Mouse (Mus musculus) neural tube, embryonic 15.5 days (tissue): ENCODE results near the gene Lpcat1. TPM values are rescaled to one million over a fixed set of nuclear protein-coding genes. Genes with fewer than 3 reads are reported as not detected.

Experiments
- ATAC-seq: fragments of 200-750 bp; cut with Nextera tagmentation; 2 replicates; pipeline ENCODE4 v1.8.0; 2017; ENCODE audit warnings: mild to moderate bottlenecking, moderate TSS enrichment, moderate library complexity; ENCODE audit not compliant: low FRiP score
- H3K27ac ChIP-seq: fragments of 300-500 bp; sonication (generic); replicated peaks from 2 replicates; pipeline ENCODE4 v1.5.1; 2015; ENCODE audit warnings: mild to moderate bottlenecking, inconsistent platforms
- H3K27me3 ChIP-seq: fragments of 300-500 bp; sonication (generic); replicated peaks from 2 replicates; pipeline ENCODE4 v1.6.1; 2015; ENCODE audit warnings: inconsistent platforms
- H3K36me3 ChIP-seq: fragments of 300-500 bp; sonication (generic); 2 replicates; pipeline ENCODE4 v1.6.1; 2015; ENCODE audit warnings: inconsistent platforms
- H3K4me1 ChIP-seq: fragments of 300-500 bp; sonication (generic); 2 replicates; pipeline ENCODE4 v1.6.1; 2015; ENCODE audit warnings: inconsistent platforms
- H3K4me2 ChIP-seq: fragments of 300-500 bp; sonication (generic); 2 replicates; pipeline ENCODE4 v1.6.1; 2015; ENCODE audit warnings: inconsistent platforms, mild to moderate bottlenecking, moderate library complexity
- H3K4me3 ChIP-seq: fragments of 300-500 bp; sonication (generic); replicated peaks from 2 replicates; pipeline ENCODE4 v1.5.1; 2015; ENCODE audit warnings: mild to moderate bottlenecking, inconsistent platforms
- H3K9ac ChIP-seq: fragments of 300-500 bp; sonication (generic); replicated peaks from 2 replicates; pipeline ENCODE4 v1.6.1; 2015; ENCODE audit warnings: mild to moderate bottlenecking, inconsistent platforms
- H3K9me3 ChIP-seq: fragments of 300-500 bp; sonication (generic); replicated peaks from 2 replicates; pipeline ENCODE4 v1.6.1; 2016; ENCODE audit warnings: inconsistent platforms
- WGBS: fragments of 180-500 bp; shearing (Covaris S2); methylation state at CpG from one replicate; pipeline ENCODE4 v1.1.7; 2015; ENCODE audit warnings: mixed read lengths; 5-methylcytosine and 5-hydroxymethylcytosine counted together
- polyA plus RNA-seq: library from polyadenylated mRNA; unstranded; fragments of >200 nt; fragmentation: Nextera tagmentation; extraction: Ambion mirVana; gene quantifications from 2 replicates; pipeline ENCODE4 v1.2.1, GENCODE M21; 2015

Gene Lpcat1
- polyA plus RNA-seq, 1 experiment from 2014 or later = 62.6 TPM

- Histone ChIP-seq H3K27me3 (no peaks in the 10 kb centered on the region), H3K27ac (no peak overlapping the region), H3K4me1 (no peaks in the 10 kb centered on the region), H3K36me3 (no peaks in the 10 kb centered on the region), H3K4me2 (no peak overlapping the region), H3K9ac (no peak overlapping the region), H3K4me3 (no peak overlapping the region), H3K9me3 (no peaks in the 10 kb centered on the region)
- 86% methylated on average over 15 of the region's 15 CpGs for WGBS
- no peak for ATAC-seq
These were observed 33.1 kb upstream of the Lpcat1 start for GRCm38 (mm10) chr13:73433681-73434535.

GRCm38 (mm10) chr13:73434687-73435086, 32.3 kb upstream of the Lpcat1 start:
- Histone ChIP-seq H3K27ac (no peak overlapping the region), H3K36me3 (no peaks in the 10 kb centered on the region), H3K27me3 (no peaks in the 10 kb centered on the region), H3K9ac (no peak overlapping the region), H3K4me3 (no peak overlapping the region), H3K4me2 (no peak overlapping the region), H3K4me1 (no peaks in the 10 kb centered on the region), H3K9me3 (no peaks in the 10 kb centered on the region)
- WGBS = 83% methylated on average over 5 of the region's 5 CpGs
- ATAC-seq = no peak

GRCm38 (mm10) chr13:73435662-73436061, 31.3 kb upstream of the Lpcat1 start:
- Histone ChIP-seq H3K27ac (no peak overlapping the region), H3K36me3 (no peaks in the 10 kb centered on the region), H3K4me1 (no peaks in the 10 kb centered on the region), H3K4me3 (no peak overlapping the region), H3K9ac (no peak overlapping the region), H3K4me2 (no peak overlapping the region), H3K9me3 (no peaks in the 10 kb centered on the region), H3K27me3 (no peaks in the 10 kb centered on the region)
- 88% methylated on average over 7 of the region's 7 CpGs for WGBS
- no peak for ATAC-seq

- H3K36me3 ChIP-seq = no peaks in the 10 kb centered on the region
- 45% methylated on average over 9 of the region's 9 CpGs for WGBS
- no peak overlapping the region for H3K4me2 ChIP-seq
- H3K27ac ChIP-seq = no peak overlapping the region
- ATAC-seq = no peak
- no peak overlapping the region for H3K4me3 ChIP-seq
- no peaks in the 10 kb centered on the region for H3K27me3 ChIP-seq
- no peaks in the 10 kb centered on the region for H3K4me1 ChIP-seq
- no peak overlapping the region for H3K9ac ChIP-seq
- H3K9me3 ChIP-seq = no peaks in the 10 kb centered on the region
These were observed 27.9 kb upstream of the Lpcat1 start for GRCm38 (mm10) chr13:73439057-73439456.

GRCm38 (mm10) chr13:73441032-73441431, 26.0 kb upstream of the Lpcat1 start:
- 90% methylated on average over 4 of the region's 4 CpGs for WGBS
- Histone ChIP-seq H3K27me3 (no peaks in the 10 kb centered on the region), H3K4me1 (no peaks in the 10 kb centered on the region), H3K36me3 (no peaks in the 10 kb centered on the region), H3K4me2 (no peak overlapping the region), H3K9me3 (no peaks in the 10 kb centered on the region), H3K27ac (no peak overlapping the region), H3K4me3 (no peak overlapping the region), H3K9ac (no peak overlapping the region)
- ATAC-seq = no peak

DNA sequence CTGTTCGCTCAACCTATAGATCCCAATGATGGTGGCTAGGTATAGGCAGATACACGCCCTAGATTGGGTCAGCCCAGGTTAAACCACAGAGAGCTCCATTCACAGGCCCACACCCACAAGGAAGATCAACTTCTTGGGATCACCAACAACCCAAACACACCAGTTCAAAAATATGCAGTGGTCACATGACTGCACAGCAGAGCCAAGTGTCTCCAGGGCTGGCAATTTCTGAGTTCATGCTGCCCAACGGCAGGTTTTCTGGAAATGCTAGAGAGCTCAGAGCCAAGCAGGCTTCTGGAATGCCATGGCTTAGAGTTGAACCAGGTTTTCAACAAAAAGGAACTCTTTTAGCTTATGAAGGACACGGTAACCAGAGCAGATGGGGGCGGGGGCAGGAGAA, 25.3 kb upstream of the Lpcat1 start:
- no peaks in the 10 kb centered on the region for H3K9me3 ChIP-seq
- H3K27ac ChIP-seq = no peak overlapping the region
- H3K36me3 ChIP-seq = no peaks in the 10 kb centered on the region
- H3K27me3 ChIP-seq = no peaks in the 10 kb centered on the region
- no peak for ATAC-seq
- no peak overlapping the region for H3K4me2 ChIP-seq
- H3K4me1 ChIP-seq = no peaks in the 10 kb centered on the region
- H3K4me3 ChIP-seq = no peak overlapping the region
- WGBS = 92% methylated on average over 5 of the region's 5 CpGs
- H3K9ac ChIP-seq = no peak overlapping the region

GRCm38 (mm10) chr13:73442431-73442830, 24.6 kb upstream of the Lpcat1 start:
- H3K9ac ChIP-seq = no peak overlapping the region
- 88% methylated on average over 5 of the region's 5 CpGs for WGBS
- no peak overlapping the region for H3K27ac ChIP-seq
- no peak for ATAC-seq
- no peak overlapping the region for H3K4me3 ChIP-seq
- no peaks in the 10 kb centered on the region for H3K4me1 ChIP-seq
- no peaks in the 10 kb centered on the region for H3K36me3 ChIP-seq
- no peaks in the 10 kb centered on the region for H3K27me3 ChIP-seq
- H3K4me2 ChIP-seq = no peak overlapping the region
- no peaks in the 10 kb centered on the region for H3K9me3 ChIP-seq

DNA sequence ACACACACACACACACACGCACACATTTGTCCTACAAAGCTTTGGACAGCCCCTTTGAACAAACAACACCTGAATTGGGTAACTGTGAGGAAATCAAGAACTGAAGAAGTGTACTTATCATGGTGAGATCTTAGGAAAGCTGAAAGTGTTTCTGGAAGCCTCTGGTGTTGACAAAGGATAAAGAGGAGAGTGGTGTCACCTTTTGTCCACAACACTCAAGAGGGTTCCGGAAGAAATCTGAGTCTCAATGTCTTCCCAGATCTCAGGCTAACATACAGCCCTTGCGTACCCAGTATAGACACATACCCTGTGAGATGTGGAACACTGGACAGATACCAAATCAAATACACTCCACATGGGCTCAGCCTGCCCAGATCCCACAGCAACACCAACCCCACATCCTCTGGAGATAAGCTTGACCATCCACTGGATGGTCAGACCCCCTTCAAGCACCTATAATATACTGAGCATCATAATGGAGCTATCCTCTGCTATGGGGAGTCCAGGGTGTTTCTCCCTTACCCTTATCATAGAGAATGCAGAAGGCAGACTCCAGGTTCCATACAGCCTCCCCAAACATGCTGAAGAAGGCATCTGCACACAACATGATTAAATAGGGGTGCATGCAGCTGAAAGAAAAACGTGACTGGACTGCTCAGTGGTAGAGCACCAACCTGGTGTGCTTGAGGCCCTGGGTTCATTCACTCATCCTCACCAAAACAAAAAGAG, 23.7 kb upstream of the Lpcat1 start:
- Histone ChIP-seq H3K9ac (no peak overlapping the region), H3K4me2 (no peak overlapping the region), H3K36me3 (no peaks in the 10 kb centered on the region), H3K27me3 (no peaks in the 10 kb centered on the region), H3K9me3 (no peaks in the 10 kb centered on the region), H3K4me1 (0 out of 2 replicates have a peak, but pooled peaks cover 3% of the 10 kb centered on the region), H3K27ac (no peak overlapping the region), H3K4me3 (no peak overlapping the region)
- no peak for ATAC-seq
- WGBS = 91% methylated on average over 4 of the region's 4 CpGs

GRCm38 (mm10) chr13:73445087-73445486, 21.9 kb upstream of the Lpcat1 start:
- no peak overlapping the region for H3K4me3 ChIP-seq
- no peak overlapping the region for H3K27ac ChIP-seq
- H3K27me3 ChIP-seq = no peaks in the 10 kb centered on the region
- H3K4me1 ChIP-seq = 0 out of 2 replicates have a peak, but pooled peaks cover 3% of the 10 kb centered on the region
- H3K9me3 ChIP-seq = no peaks in the 10 kb centered on the region
- 81% methylated on average over 2 of the region's 2 CpGs for WGBS
- H3K9ac ChIP-seq = no peak overlapping the region
- no peak for ATAC-seq
- H3K36me3 ChIP-seq = no peaks in the 10 kb centered on the region
- no peak overlapping the region for H3K4me2 ChIP-seq

DNA sequence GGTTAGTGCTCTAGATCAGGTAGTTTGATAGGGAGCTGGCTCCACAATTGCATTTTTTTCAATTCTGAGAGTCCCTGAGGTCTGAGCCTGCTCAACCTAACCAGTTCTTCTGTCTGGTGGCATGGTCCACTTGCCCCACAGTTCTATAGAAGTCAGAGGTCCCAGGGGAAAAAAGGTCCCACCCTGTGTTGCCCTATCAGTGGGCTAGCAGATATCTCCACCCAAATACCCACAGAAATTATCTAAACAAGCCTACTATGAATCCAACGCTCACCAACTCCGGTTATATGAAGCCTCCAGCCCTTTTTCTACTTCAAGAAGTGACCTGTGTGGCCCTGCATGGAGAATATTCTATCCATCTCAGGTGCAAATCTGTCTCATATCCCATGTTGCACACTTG, 20.9 kb upstream of the Lpcat1 start:
- Histone ChIP-seq H3K27ac (peak overlapping the region; percentile 77), H3K27me3 (no peaks in the 10 kb centered on the region), H3K9me3 (no peaks in the 10 kb centered on the region), H3K36me3 (no peaks in the 10 kb centered on the region), H3K4me2 (no peak overlapping the region), H3K4me3 (no peak overlapping the region), H3K4me1 (0 out of 2 replicates have a peak, but pooled peaks cover 3% of the 10 kb centered on the region), H3K9ac (no peak overlapping the region)
- 93% methylated on average over 2 of the region's 2 CpGs for WGBS
- no peak for ATAC-seq

DNA sequence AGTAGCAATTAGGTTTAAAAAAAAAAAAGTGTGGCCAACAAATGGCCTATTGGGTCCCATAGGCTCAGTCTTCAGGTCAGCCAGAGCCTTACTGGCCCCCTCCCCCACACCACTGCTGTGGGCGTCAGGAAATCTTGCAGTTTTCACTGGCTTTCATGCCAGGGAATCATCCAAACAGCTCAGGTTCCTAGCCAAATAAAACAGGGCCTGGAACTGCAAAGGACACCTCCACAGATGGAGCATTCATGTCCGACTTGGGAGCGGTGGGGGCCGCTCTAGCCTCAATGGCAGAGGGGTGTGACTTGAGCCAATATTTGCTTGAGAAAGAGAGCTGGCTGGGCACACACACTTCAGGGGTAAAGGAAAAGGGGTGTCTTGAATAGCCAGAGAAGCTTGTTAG, 20.5 kb upstream of the Lpcat1 start:
- H3K9ac ChIP-seq = no peak overlapping the region
- H3K27me3 ChIP-seq = no peaks in the 10 kb centered on the region
- 56% methylated on average over 4 of the region's 4 CpGs for WGBS
- 0 out of 2 replicates have a peak, but pooled peaks cover 3% of the 10 kb centered on the region for H3K4me1 ChIP-seq
- no peak overlapping the region for H3K4me3 ChIP-seq
- ATAC-seq = peak; percentile 81
- no peaks in the 10 kb centered on the region for H3K9me3 ChIP-seq
- no peak overlapping the region for H3K4me2 ChIP-seq
- H3K36me3 ChIP-seq = no peaks in the 10 kb centered on the region
- peak overlapping the region; percentile 77 for H3K27ac ChIP-seq

- Histone ChIP-seq H3K4me2 (no peak overlapping the region), H3K9me3 (no peaks in the 10 kb centered on the region), H3K9ac (no peak overlapping the region), H3K27ac (peak overlapping the region; percentile 77), H3K36me3 (no peaks in the 10 kb centered on the region), H3K4me1 (0 out of 2 replicates have a peak, but pooled peaks cover 3% of the 10 kb centered on the region), H3K27me3 (no peaks in the 10 kb centered on the region), H3K4me3 (no peak overlapping the region)
- WGBS = 51% methylated on average over 7 of the region's 7 CpGs
- peak; percentile 88 for ATAC-seq
These were observed 20.1 kb upstream of the Lpcat1 start for GRCm38 (mm10) chr13:73446943-73447342.
